Mouse (Mus musculus): ENCODE data around the gene Wfdc12.

DNA sequence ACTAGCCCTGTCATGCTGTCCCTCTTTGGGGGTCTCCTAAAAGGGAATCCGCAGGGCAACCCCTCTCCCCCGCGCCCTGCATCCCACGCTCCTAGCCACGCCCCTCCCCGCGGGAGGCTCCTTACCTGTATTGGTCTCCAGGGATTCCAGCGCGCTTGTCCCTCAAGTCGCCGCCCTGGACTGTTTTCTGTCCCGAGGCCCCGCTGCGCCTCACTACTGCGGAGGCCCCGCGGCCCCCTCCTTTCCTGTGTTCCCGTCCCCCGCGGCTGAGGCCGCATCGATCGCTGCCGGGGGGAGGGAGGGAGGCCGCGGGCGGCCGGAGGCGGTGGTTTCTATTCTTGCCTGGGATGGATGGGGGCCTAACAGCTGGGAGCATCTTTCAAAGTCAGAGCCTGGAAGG, 19.5 kb downstream of the Wfdc12 start, which contains the start of gene Kcns1:
- TF ChIP-seq CTCF (IDR thresholded peaks at IDR 0.05; ENCODE audit: insufficient read depth, low read length) (no peak), POLR2A (IDR thresholded peaks at IDR 0.05; ENCODE audit: borderline replicate concordance, extremely low read depth, low read depth, low read length) (no peak)

All from lung, adult 2 months (tissue).